Mouse (Mus musculus) adrenal gland, postnatal 0 days (tissue): Measurements from ENCODE around the gene Rrp9. TPM values are rescaled to one million over a fixed set of nuclear protein-coding genes. Genes with fewer than 3 reads are reported as not detected.

ENCODE experiments used
- polyA plus RNA-seq: library from polyadenylated mRNA; unstranded; fragments of >200 nt; fragmentation: Nextera tagmentation; extraction: Ambion mirVana; gene quantifications from 2 replicates; pipeline ENCODE4 v1.2.1, GENCODE M21; 2015

Rrp9 gene
- 23.9 and 29.5 TPM in 2 replicates for polyA plus RNA-seq

DNA sequence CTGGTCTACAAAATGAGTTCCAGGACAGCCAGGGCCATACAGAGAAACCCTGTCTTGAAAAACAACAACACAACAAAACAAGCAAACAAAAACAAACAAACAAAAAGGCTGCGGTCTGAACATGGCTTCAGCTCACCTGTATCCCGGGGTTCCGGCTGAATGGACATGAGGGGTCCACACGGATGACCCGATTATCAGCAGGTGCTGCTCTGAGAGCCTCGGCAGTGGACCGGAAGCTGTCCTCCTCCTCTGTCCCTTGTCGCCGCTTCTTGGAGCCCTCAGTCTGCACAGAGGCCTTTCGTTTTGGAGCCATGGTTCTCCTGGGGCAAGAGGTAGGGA is at the start of gene Rrp9:
Rrp9 (plus strand) TSS at position 301 of the 339 bp plus-strand sequence.

DNA sequence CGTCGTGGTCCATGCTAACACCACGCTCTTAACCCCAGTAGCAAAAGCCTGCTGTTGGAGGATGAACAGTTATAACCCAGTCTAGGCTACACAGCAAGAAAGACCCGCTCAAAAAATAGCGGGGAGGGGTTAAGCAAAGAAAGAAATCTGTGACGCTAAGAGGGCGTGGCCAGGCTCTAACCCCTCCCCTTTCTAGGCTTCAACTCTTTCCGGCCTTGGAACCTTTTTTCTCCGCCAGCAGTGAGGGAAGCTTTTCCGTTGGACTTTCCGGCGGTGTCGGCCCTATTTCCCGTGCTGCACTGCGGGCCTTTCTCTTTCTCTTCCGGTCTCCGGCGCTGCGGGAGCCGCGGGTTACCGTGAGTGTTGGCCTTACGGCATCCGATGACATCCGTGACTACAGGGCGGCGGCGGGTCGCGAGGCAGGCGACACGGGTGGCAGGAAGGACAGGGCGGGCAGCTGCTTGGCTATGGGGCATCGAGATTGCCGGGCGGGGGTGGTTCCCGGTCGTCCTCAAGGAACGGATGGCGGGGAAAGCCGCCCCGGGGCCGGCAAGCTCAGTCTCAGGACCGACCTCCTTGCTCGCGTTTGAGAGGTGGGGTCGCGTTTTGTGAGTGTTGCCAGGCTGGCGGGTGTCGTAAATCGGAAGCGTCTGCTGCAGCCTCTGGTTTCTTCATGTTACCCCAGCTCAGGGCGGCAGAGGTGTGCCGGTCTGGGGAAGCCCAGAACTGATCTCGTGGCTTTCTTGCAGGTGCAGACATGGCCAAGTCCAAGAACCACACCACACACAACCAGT is 46.3 kb upstream of the Rrp9 start, which contains the start of gene Rpl29:
Rpl29 (plus strand) TSS at position 234 of the 794 bp plus-strand sequence.

DNA sequence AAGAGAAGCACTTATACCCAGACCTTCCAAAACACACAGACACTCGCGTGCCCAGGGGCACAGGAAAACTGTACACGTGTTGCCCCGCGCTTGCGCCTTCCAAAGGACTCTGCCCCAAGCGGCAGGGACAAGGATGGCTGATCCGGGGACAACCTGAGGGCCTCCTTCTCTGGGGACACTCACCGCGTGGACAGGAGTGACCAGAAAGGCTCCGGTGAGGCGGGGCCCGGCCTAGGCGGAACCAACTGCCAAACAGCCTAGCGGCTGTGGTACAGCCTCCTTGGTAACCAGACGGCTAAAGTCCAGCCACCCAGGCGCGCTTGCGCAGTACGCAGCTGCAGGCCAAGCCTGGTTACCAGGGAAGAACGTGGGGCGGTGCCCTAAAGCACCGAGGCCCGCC is 28.4 kb upstream of the Rrp9 start, which contains the start of the genes Abhd14b and Abhd14a:
Abhd14b (plus strand) TSS at position 112 of the 400 bp plus-strand sequence.
Abhd14a (minus strand) TSS at position 331 of the 400 bp plus-strand sequence.

GRCm38 (mm10) chr9:106453271-106454070 is 22.3 kb upstream of the Rrp9 start, which contains the start of gene Pcbp4:
Gene Pcbp4 (plus strand): TSS chr9:106453291.

DNA sequence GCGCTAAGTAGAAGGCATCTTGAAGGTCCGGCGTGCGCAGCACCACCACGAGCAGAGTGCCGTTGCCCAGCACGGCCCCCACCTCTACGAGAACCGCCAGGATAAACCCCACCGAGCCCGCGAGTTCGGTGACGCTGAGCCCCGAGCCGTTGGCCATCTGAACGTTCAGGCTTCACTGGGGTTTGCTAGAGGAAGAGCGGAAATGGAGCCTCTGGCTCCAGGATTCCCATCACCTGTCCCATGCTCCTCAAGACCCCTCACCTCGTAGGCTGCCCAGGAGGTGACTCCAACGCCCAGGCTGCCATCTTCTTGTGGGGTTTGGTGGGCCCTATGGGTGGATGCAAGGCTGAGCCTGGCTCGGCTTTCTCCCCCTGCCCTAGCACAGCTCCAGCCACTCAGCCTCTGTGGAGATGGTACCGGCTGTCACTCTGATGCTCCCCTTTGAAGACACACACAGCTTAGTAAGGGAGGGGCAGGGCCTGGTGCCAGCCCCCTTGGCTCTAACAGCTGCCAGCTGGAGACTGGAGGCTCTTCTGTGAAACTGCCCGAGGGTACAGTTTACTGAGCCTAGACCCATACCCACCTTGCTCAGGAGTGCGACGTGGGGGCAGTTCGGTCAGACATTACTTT is 10.1 kb upstream of the Rrp9 start, which contains the start of gene Gpr62:
Gpr62 (minus strand) TSS at position 368 of the 630 bp plus-strand sequence.

DNA sequence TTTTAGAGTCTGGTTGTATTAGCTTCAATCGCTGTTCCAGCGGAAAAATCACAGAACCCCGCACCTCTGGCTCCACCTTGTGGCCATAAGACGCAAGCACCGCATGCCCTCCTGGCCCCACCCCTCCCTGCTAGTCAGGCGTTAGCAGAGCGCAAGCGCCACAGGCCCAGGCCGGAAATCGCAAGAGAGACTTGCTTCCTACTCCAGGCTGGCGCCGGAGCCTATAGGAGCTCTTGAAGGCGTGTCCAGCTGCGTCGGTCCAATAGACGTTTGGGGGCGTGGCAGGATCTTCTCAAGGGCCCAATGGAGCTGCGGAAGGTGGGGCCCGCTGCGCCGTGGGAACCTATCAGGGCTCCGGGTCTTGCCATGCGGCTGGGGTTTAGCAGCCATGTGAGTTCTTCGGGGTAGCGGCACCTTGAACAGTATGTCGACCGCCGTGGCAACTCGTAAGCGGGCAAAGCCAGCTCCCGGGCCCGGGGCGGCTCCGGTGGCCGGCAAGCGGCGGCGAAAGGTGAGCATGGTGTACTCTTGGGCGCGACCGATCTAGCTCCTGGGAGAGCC is 1.2 kb downstream of the Rrp9 start, which contains the start of gene Parp3:
Parp3 (minus strand) TSS at position 26 of the 561 bp plus-strand sequence.

DNA sequence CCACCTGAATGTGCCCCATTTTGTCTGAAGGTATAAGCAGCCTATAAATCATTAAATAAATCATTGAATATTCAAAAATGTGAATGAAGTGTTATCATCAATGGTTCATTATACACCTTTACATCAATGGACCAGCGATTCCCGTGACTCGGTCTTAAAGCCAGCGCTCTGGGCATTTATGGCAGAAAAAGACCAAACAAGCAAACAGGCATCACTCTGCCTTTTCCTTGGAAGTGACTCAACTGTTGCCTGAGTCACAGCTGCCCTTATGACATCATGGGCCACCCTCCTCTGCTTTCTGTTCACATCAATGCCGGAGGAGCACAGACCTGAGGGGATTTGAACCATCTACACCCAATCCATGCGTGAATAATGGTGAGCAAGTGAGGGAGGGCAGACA is 23.9 kb downstream of the Rrp9 start, which contains the start of gene Iqcf1:
Iqcf1 (plus strand) TSS at position 301 of the 400 bp plus-strand sequence.

DNA sequence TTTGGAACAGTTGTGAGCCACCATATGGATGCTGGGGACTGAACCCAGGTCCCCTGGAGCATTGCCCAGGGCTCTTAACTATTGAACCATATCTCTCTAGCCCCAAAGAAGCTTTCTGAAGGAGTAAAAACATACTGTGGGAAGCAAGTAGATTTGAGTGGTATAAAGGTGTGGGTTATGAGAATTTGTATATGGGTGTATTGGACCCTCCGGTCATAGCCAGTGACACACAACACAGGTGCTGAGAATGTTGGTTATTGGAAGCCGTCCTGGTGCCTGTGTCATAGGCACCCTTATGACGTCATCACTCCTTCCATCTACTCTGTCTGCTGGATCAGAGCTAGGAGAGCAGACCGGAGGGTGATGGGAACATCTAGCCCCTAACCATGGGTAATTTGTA is 38.5 kb downstream of the Rrp9 start, which contains the start of gene Iqcf5:
Iqcf5 (plus strand) TSS at position 301 of the 400 bp plus-strand sequence.

Other genes with a start within 250 kb of the Rrp9 start
- 145 and 416 TPM in 2 replicates for gene Alas1, start 227.3 kb upstream of the Rrp9 start, polyA plus RNA-seq
- 7.5 and 13.4 TPM in 2 replicates for gene Poc1a, start 194.9 kb upstream of the Rrp9 start, polyA plus RNA-seq
- 7.9 and 12.0 TPM in 2 replicates for gene Dusp7, start 107.3 kb upstream of the Rrp9 start, polyA plus RNA-seq
- 778 and 779 TPM in 2 replicates for gene Rpl29, start 46.5 kb upstream of the Rrp9 start, polyA plus RNA-seq
- 23.8 and 25.2 TPM in 2 replicates for gene Acy1, start 37.6 kb upstream of the Rrp9 start, polyA plus RNA-seq
- gene Abhd14b, start 28.5 kb upstream of the Rrp9 start, polyA plus RNA-seq: 19.9 and 31.6 TPM in 2 replicates
- gene Abhd14a, start 28.3 kb upstream of the Rrp9 start, polyA plus RNA-seq: 38.1 and 42.1 TPM in 2 replicates
- gene Pcbp4, start 22.7 kb upstream of the Rrp9 start, polyA plus RNA-seq: 45.2 and 66.2 TPM in 2 replicates
- 0.81 and 1.2 TPM in 2 replicates for gene Gpr62, start 10.0 kb upstream of the Rrp9 start, polyA plus RNA-seq
- 12.7 and 13.4 TPM in 2 replicates for gene Parp3, start 986 bp downstream of the Rrp9 start, polyA plus RNA-seq
- gene Iqcf1, start 24.0 kb downstream of the Rrp9 start, polyA plus RNA-seq: not detected in 2 replicates
- gene Iqcf5, start 38.6 kb downstream of the Rrp9 start, polyA plus RNA-seq: not detected in 2 replicates
- gene Iqcf3, start 85.7 kb downstream of the Rrp9 start, polyA plus RNA-seq: not detected in 2 replicates
- gene Iqcf4, start 95.0 kb downstream of the Rrp9 start, polyA plus RNA-seq: not detected in 2 replicates
- gene Iqcf6, start 150.6 kb downstream of the Rrp9 start, polyA plus RNA-seq: not detected in 2 replicates
- gene Grm2, start 180.1 kb downstream of the Rrp9 start, polyA plus RNA-seq: not detected in 2 replicates
- 85.4 and 117 TPM in 2 replicates for gene Tex264, start 210.0 kb downstream of the Rrp9 start, polyA plus RNA-seq